Mouse (Mus musculus) right cerebral cortex, postnatal 25 days (tissue): Measurements from ENCODE around the gene Tmem17.

Source experiments
- DNase-seq: peaks from one replicate; pipeline ENCODE4 v3.0.0; 2022

Tmem17 gene

DNA sequence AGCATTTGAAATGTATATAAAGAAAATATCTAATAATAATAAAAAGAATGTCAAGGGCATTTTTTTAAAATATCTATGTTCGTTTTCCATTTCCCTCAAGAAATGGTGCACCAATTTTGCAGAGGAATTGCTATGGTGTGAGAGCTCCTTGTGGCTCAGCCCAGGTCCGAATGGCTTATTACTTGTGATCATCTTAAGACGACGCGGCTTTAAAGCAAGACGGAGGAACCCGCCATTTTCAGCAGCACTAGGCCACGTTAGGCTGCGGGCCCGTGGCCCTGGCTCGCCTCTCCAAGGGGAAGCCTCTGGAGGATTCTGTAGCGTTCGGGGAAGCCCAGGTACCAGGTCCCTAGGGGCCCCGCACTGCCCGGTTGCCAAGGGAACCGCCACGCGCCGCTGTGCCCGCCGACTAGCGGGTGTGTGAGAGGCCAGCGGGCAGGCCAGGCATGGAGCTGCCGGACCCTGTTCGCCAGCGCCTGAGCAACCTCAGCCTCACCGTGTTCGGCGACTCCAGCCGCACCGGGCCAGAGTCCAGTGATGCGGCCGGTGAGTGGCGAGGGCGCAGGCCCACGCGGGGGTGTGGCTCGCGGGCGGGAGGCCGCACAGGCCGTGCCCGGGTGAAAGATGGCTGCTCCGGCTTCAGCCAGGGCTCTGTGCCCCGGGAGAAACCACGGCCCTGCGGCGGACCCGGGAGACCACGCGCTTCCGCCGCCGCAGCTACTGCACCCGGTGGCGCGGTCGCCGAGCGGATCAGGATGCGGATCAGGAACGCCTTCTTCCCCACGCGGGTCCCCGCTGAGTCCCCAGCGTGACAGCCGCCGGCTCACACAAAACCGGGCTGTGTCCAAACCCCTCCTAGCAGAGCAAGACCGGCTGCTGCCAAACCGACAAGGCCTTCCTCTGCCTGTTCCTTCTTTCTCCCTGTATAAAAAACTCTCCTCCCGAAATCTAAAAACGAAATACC, at the start of gene Tmem17:
Tmem17 (plus strand) TSS at position 51 of the 964 bp plus-strand sequence.
- peak; percentile 89 for DNase-seq

DNA sequence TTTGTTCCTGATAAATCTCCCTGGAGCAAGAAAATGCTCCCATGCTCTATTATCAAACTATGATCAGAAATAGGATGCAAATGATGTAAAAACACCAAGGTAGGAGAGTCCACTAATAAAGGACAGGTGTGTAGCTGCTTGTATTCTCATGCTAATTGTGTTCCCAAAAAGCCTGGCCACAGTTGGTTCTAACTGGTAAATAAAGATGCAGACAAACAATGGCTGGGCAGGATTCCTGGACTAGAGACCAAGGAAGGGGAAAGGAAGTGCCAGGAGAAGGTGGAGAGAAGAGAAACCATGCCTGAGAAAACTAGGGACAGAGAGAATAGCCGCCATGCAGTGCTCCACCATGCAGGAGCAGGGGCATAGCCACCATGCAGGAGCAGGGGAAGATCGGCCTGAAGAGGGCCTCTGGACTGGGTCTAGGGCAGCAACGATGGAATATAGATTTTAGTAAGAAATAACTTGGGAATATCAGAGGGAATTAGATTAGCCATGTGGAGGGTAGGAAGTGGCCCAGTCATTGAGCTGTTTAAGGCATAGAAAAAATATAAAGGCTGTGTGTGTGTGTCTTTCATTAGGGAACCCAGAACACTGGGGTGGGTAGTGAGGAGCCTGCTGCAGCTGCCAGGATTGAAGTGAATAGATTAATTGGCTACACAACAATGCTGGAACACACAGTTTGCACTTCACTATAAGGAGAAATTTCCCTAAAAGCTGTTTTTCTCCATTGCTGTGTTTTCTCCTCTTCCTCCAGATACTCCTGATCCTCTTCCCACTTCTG, 31.9 kb upstream of the Tmem17 start:
- no peak for DNase-seq

DNA sequence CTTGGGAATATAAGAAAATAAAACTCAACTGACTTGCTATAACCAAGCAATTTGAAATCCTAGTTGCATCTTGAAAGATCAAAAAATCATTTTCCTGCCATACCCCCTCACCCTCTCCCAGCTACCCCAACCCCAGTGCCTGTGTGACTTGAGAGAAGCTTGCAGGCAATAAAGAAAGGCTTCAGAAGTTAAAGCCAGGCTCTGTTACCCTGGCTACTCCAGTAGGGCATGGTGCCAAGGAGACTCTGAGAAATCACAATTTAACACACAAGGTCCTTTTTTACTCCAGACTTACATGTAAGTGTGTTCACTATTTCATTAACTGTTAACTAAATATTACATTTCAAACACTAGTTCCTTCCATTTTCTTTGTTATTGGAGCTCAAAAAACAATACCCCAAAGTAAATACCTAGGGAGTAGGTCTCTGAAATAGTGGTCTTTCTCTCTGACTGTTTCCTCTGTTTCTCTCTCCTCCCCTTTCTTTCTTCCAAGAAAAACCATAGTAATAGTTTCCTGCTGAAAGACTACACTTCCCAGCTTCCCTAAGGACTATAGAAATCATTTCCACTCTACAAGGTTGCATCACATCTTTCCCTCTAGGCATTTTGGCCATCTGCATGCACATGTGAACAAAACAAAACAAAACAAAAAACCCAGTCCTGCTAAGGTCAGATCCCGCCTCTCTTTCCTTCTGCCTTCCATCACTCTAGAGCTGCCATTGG, 30.1 kb upstream of the Tmem17 start:
- no peak for DNase-seq

DNA sequence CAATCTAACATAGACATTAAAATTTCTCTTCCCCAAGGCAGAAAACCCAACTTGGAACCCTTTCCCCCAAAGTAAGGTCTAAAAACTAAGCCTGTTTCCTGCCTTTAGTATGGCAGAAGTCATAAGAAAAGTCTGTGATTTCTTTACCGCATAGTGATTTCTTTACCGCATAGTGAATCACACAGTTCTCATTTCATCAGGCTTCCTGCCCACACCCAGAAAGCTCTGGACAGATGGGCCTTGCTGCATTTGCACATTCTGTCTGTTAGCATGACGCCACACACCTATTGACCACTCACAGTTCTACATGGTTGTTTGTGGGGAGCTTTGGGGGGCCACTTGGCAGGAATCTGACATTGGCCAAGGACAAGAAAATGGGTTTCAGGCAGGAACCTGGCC, 29.5 kb upstream of the Tmem17 start:
- no peak for DNase-seq

DNA sequence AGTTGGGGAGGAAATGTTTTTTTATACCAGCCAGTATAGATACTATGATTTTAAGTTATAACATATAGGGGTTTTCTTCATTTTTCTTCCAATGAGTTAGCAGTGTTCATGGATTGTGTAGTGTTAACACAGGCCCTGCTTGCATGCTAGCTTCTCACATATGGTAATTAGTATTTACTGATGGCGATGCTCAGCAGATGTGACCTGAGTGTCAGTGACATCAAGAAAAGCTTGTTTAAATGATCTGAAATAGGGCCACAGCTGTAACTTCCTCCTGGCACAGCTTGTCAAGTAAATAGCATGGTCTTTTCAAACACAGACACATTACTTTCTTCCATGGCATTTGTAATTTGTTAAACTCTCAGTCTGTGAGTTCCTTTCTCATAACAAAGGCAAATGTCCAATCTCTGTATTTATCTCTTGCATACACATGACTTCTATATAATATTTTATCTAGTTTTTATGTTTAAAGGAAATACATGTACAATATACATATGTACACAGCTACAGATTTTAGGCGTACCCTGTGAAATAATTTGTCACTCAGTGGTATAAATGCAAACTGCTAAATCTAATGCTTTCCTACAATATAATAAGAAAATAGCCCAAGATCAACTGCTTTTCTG, 18.1 kb upstream of the Tmem17 start:
- DNase-seq: no peak

DNA sequence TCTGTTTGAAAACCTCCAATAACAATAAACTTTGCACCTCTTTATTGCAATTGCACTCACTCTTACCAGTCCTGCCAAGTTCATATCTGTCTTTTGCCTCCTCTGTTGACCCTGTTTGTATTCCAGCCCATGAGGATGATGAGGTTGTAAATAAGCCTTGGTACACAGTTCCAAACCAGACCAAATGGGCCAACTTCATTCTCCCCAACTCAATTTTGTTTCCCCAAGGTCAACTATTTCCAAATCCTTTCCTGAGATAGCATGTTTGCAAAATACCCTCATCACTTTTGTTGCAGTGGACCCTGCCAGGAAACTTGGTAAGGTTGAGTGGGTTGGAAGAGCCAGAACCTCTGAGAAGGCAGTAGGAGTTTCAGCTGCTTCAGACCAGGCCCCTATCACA, 16.9 kb upstream of the Tmem17 start:
- no peak for DNase-seq

DNA sequence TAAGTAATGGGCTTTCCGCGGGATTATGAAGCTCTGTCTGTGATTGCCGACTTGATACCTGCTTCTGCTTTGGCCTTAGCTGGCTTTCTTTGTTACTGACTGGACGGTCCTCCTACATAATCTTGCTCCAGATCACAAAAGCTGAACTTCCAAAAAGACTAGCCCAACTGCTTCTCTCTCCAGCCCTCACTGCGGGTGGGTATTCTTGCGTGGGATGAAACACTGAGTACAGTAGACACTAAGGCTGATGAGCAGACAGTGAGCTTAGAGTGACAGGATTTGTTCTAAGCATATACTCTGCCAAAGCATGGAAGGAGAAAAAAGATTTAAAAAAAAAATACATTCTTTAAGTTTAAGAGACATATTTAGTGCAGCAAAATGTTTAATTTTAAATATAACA, 12.5 kb upstream of the Tmem17 start:
- DNase-seq: peak; percentile 31

DNA sequence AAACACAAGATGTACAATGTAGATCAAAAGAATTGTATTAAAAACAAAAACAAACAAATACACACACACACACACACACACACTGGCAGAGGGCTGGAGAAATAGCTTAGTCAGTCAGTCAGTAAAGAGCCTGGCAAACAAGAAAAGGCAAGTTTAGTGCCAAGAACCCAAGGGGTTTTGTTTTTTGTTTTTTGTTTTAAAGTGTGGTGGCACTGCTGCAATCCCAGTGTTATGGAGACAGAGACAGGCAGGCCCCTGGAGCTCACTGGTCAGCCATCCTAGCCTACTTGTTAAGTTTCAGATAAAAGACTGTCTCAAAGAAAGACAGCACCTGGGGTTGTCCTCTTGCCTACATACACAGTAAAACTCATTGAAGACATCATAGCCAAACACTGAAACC, 12.0 kb upstream of the Tmem17 start:
- no peak for DNase-seq

DNA sequence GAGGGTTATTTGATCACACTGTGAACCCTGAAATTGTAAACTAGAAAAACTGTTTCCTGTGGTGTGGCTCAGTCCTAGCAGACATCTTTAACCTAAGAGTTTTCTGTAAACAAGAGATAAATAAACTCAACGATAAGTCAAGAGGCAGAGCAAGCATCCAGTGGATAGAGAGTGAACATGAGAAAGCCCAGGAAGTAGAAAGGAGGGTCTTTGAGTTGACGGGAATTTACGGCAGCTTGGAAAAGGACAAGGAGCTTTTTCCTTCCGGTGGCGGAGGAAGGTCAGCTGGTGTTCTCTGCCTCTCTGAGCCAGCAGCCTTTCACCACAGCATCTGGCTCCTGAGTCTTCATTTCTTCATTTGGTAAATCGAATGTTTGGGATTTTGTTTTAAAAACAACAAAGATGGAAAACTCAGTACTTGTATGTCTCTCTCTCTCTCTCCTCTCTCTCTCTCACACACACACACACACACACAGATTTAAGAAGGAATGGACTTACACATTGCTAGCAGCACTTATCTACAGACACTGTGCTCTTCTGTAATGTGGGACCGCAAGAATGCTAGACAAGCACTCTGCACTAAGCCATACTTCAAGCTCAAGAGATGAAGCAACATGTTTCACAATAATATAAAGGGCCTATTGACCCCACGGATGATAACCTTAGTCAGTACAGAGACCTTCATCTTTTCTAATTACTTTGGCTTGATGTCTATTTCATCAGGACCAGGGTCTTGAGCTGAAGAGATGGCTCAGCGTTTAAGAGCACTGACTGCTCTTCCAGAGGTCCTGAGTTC, 10.9 kb upstream of the Tmem17 start:
- no peak for DNase-seq

DNA sequence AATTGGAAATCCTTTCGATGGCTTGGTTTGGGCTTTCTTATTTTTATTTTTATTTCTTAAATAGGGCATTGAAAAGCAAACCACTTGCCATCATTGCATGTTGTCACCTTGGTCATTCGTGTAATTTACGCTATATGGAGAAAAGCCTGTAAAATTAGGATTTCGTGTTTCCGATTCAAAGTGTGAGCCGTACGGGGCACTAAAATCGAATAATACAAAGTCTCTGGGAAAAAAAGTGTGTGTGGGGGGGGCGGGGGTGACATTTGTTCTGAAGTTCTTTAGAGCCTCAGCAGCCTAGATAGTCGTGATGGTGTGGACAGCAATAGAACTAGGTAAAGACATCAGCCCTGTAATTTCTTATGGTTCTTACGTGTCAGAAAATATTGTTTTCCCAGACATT, 1.2 kb downstream of the Tmem17 start:
- DNase-seq: no peak

DNA sequence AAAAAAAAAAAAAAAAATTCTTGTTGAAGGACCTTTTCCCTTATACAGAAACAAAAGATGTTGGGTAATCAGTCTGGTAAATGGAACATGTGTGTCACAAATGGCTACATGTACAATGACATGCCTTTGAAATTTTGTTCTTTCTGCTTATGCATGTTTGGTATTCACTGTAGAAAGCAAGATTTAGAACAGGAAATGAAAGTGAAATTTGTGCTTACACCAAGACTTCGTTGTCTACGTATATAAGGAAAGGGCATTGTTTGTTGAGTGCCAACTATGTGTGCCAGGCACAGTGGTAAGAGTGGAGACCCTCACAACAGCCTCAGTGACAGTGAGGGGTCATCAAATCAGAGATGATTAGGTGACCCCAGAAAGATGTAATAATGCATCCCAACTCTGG, 3.2 kb downstream of the Tmem17 start:
- DNase-seq: no peak

DNA sequence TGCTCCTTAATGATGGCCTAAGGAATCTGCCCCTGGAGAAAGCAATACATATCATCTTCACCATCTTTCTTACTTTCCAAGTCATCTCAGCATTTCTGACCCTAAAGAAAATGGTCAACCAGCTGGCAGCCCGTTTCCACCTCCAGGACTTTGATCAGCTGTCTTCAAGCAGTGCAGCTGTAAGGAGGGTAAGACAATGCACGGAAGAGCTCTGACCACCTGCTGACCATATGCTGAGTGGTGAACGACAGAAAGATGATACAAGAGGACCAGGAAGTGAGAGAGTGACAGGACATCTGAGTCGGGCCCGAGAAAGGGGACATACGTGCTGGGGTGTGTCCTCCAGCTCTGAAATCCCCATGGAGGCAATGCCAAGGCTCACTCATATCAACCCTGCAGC, 6.6 kb downstream of the Tmem17 start:
- no peak for DNase-seq

DNA sequence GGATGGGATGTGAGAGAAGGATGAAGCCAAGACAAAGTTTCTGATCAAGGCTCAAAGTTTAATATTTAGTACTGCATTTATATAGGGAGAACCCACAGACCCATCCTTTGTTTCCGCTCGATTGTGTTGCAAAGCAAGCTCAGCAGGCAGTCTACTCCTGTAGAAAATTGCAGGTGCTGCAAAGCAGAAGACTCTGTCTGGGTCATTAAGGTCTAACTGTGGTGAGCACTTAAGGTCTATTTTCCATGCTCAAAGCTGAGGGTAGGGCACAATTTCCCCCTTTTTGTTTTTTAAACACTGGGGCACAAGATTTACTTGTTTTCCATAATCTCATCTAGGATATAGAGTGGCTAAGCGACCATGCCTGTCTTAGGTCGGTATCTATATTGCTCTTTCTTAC, 8.4 kb downstream of the Tmem17 start:
- no peak for DNase-seq

DNA sequence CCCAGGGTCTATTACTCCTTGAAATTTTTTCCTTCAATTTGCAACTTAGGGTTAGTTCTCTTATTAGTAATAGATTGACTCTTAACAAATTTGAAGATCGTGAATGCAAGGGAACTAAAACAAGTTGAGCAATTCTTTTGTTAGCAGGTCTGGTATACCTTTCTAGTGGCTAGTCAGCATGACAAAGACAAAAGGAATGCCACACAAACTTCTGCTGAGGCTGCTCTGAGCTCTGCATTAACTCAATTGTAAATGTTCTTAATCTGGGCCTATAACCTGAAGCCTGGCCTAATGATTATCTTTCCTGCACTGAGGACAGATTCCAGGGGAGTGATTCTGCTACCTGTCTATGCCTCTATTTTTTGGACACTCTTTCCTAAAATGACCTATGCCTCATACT, 12.7 kb downstream of the Tmem17 start:
- no peak for DNase-seq

DNA sequence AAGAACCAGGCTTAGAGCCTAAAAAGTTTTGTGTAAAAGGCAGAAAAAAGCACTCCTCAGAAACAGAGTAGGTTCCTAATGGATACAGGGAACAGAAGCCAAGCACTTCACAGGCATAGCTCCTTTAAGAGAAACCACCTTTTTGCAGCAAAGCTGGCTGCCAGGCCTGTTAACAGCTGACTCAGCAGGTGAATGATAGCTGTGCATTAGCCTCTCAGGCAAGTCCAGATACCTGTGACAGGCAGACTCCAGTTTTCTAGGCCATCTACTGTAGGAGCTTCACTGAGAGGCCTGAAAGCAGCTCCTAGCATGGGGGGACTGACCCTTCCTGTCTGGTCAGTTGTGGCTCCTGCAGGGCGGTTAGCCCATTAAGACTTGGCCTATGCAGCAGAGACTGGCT, 28.7 kb downstream of the Tmem17 start:
- no peak for DNase-seq

DNA sequence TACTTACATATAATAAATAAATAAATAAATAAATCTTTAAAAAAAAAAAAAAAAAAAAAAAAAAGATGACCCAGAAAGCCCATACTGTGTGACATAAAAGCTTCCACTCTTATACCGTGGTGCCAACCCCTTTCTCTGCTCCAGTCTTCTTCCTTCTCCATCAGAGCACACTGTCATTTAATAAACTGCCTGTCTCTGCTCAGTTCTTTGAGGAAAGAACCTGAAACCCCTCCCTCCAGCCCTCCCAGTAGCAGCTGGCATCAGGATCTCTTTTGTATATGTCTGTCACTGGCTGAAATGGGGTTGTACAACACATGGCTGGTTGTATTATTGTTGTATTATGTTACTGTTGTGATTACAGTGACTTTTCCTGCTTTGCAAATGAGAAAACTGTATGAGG, 48.2 kb downstream of the Tmem17 start:
- DNase-seq: no peak

DNA sequence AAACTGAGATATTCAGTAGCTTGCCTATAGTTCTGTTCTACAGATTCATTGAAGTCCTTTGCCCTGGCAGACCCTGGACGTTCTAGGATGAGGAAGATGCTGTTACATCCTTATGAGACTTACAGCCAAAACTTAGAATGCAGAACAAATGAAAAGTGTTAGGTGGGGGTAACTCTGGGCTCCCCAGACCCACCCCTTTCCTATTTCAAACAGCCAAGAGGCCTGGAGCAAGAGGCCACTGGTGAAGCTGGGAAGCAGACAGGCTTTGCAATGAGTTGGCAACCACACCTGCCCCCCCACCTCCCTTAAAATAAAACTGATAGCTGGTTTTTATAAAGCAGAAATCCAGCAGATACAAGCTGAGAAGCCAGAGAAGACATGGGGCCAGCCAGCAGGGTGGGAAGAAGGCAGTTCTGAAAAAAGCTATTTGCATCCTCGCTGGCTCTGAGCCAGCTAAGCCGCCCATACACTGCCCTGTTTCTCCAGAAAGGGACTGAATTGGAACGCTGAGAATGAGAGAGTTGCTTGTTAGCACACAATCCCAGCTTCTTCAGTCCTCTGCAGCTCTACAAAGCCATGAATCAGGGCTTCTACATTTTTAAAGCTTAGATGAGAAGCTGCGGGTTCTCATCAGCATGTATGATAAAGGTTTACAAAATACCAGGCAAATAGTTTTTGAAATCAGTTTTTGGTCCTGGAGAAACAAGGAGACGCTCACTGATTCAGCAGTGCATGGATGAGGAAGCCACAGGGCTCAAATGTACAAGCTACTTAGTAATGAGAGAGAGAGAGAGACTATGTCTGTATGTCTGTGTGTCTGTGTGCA, 48.8 kb downstream of the Tmem17 start:
- DNase-seq: peak; percentile 82

DNA sequence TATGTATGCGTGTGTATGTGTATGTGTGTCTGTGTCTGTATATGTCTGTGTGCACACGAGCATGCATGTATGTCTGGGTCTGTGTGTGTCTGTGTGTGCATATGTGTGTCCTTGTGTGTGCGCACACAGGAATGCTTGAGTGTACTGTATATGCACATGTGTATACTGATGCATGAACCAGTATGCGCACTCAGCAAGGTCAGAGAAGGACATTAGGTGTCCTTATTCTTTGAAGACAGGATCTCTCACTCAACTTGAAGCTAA, 49.4 kb downstream of the Tmem17 start:
- DNase-seq: no peak

DNA sequence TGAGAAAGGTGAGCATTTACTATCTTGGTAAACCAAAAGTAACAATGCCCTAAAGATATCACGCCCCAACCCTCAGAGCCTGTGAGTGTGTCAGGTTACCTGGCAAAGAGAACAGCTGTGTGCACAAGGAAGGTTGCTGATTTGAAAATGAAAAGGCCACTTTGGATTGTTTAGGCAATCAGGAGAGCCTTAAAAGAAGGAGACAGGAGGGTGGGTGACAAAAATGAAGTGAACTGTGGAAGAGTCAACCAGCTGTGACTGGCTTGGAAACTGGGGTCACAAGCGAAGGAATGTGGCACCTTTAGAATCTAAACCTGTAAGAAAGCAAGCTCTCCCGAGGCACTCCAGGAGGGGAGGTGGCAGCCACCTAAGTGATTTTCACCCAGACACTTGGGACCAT, 51.8 kb downstream of the Tmem17 start:
- DNase-seq: no peak

DNA sequence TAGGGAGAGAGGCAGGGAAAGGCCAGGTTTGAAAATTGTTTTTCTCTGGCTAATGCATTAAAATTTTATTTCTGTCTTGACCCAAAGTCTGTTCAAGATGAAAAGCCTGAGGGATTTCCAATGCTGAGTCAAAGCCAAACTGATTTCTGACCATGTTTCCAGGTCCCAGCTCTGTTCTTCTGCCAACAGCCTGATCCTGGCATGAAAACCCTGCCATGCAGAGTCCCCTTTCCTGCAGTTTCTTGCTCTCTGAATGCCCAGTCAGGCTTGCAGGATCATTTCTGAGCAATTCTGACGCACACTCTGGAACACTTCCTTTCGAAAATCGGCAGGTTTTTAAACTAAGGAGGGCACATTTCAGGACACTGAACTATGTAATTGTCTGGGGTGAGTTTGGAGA, 52.8 kb downstream of the Tmem17 start:
- no peak for DNase-seq
